Mouse (Mus musculus) ES-E14 (cell line): Measurements from ENCODE around the gene Dnajb5.

Experiments used
- CHD2 ChIP-seq: IDR thresholded peaks from 2 replicates; pipeline ENCODE4 v1.6.1; 2014; ENCODE audit warnings: mild to moderate bottlenecking, low read depth, low read length, inconsistent platforms
- HCFC1 ChIP-seq: IDR thresholded peaks from 2 replicates; pipeline ENCODE4 v1.6.1; 2012; ENCODE audit warnings: low read length, inconsistent platforms, borderline replicate concordance; ENCODE audit not compliant: insufficient read depth
- ZC3H11A ChIP-seq: IDR thresholded peaks from 2 replicates; pipeline ENCODE4 v1.6.1; 2012; ENCODE audit warnings: low read depth, mild to moderate bottlenecking, inconsistent platforms, low read length, borderline replicate concordance
- ZNF384 ChIP-seq: IDR thresholded peaks from 2 replicates; pipeline ENCODE4 v1.6.1; 2012; ENCODE audit warnings: low read depth, low read length, inconsistent platforms

DNA sequence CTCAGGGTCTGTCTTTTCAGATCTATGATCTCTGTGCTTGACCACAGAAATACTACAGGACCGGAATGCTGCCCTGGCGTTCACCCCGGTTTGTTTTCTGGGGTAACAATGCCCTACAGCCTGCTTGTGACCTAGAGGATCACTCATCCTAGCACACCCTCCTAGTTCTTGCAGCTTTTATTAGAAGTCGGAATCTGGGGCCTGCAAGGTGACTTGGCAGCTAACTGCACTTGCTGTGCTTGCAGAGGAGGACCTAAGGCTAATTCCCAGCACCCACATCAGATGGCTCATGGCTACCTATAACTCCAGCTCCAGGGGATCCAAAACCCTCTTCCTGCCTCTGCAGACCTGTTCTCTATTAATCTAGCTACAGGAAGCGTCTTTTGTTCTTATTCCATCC lies 46.9 kb upstream of the Dnajb5 start:
- TF ChIP-seq ZC3H11A (no peak), CHD2 (no peak), ZNF384 (no peak), HCFC1 (no peak)
